Mouse (Mus musculus): Measurements from ENCODE around the gene Ackr2. TPM values are rescaled to one million over a fixed set of nuclear protein-coding genes. Genes with fewer than 3 reads are reported as not detected.

The Ackr2 gene
- polyA plus RNA-seq, 1 experiment from 2014 or later = 0.88 TPM

DNA sequence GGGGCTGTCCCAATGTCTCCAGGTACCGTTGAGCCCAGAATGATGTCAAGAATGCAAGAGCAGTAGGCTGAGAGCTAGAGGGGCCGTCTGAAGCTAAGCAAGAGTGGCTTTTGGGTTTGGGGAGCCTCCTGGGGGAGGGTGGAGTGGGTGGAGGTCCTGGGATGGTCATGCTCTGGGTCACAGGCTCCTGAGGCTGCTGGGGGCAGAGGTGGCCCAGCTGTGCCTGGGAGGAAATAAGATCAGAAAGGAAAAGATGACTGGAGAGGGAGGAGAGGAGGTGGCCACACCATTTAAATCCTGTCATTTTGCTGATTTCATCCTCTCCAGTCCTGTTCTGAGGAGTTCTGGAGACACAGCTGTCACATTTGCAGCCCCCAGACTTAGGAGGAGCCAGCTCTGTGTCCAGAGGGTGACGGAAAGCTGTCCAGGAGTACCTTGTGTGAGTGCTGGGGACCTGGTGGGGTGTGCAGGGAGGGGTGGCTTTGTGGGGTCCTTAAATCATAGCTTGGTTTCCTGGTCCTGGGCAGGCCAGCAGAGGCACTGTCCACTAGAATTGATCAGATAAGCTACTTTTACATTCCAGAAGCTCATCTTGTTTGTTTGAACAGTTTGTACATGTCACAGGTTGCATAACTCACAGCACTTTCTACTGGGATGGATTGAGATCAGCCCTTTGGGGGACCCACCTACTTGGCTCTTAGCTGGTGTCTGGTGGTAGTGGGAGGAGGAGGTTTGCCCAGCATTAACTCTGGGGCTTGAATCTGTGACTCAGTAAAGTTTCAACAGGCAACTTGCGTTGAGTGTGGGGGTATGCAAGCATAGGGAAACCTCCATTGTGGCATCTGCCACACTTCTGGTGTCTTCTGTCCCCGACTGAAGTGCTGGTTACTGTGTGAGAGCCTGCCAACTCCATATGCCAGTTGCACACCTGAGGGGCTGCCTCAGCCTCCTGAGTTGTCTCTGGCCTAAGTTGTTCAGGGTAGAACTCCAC is 3.9 kb downstream of the Ackr2 start:
- Histone ChIP-seq H3K27me3 (ENCODE audit: insufficient read depth, low read length) (no peaks in the 10 kb centered on the region), H3K9me3 (ENCODE audit: low read depth, low read length) (no peaks in the 10 kb centered on the region), H3K27ac (ENCODE audit: low read depth) (no peak overlapping the region), H3K4me3 (ENCODE audit: low read depth, low read length) (no peak overlapping the region), H3K4me1 (ENCODE audit: insufficient read depth) (no peaks in the 10 kb centered on the region), H3K4me2 (no peak overlapping the region), H3K36me3 (ENCODE audit: insufficient read depth) (no peaks in the 10 kb centered on the region), H3K9ac (no peak overlapping the region)
- DNase-seq (no peak), ATAC-seq (ENCODE audit: insufficient read depth) (no peak)
- no peak for TF ChIP-seq CTCF (IDR thresholded peaks at IDR 0.05; ENCODE audit: low read depth)
- 55% methylated on average over 5 of the region's 5 CpGs for WGBS

- TF ChIP-seq CTCF (IDR thresholded peaks at IDR 0.05; ENCODE audit: low read depth) = no peak
- Histone ChIP-seq H3K9me3 (ENCODE audit: low read depth, low read length) (no peaks in the 10 kb centered on the region), H3K36me3 (ENCODE audit: insufficient read depth) (no peaks in the 10 kb centered on the region), H3K4me2 (no peak overlapping the region), H3K4me1 (ENCODE audit: insufficient read depth) (no peaks in the 10 kb centered on the region), H3K4me3 (ENCODE audit: low read depth, low read length) (no peak overlapping the region), H3K27ac (ENCODE audit: low read depth) (no peak overlapping the region), H3K27me3 (ENCODE audit: insufficient read depth, low read length) (no peaks in the 10 kb centered on the region), H3K9ac (no peak overlapping the region)
- ATAC-seq (ENCODE audit: insufficient read depth) = no peak
- 68% methylated on average over 8 of the region's 8 CpGs for WGBS
- DNase-seq = no peak
Measured at GRCm38 (mm10) chr9:121903476-121904305, 5.5 kb downstream of the Ackr2 start.

- no peak overlapping the region for H3K9ac ChIP-seq
- H3K36me3 ChIP-seq (ENCODE audit: insufficient read depth) = no peaks in the 10 kb centered on the region
- WGBS = 74% methylated on average over 4 of the region's 4 CpGs
- H3K4me1 ChIP-seq (ENCODE audit: insufficient read depth) = no peaks in the 10 kb centered on the region
- no peaks in the 10 kb centered on the region for H3K27me3 ChIP-seq (ENCODE audit: insufficient read depth, low read length)
- ATAC-seq (ENCODE audit: insufficient read depth) (no peak), DNase-seq (no peak)
- H3K27ac ChIP-seq (ENCODE audit: low read depth) = no peak overlapping the region
- H3K4me2 ChIP-seq = no peak overlapping the region
- no peak overlapping the region for H3K4me3 ChIP-seq (ENCODE audit: low read depth, low read length)
- H3K9me3 ChIP-seq (ENCODE audit: low read depth, low read length) = no peaks in the 10 kb centered on the region
- TF ChIP-seq CTCF (IDR thresholded peaks at IDR 0.05; ENCODE audit: low read depth) = no peak
Measured at GRCm38 (mm10) chr9:121904319-121904718, 6.2 kb downstream of the Ackr2 start.

DNA sequence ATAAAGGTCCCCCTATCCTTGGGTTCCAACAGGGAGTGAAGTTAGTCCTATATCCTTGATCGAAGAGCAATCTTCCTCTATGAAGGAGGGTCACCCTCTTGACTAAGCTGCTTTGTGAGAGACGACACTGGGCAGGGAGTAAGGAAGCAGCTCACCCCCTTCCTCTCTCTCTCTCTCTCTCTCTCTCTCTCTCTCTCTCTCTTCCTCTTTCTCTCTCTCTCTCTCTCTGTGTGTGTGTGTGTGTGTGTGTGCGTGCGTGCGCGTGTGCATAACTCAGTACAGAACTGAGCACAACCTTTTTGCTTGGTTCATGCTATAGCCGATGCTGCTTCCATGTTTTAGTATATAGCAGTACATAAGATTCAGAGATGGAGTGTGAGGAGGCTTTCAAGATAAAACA is 6.8 kb downstream of the Ackr2 start:
- Histone ChIP-seq H3K4me3 (ENCODE audit: low read depth, low read length) (no peak overlapping the region), H3K27me3 (ENCODE audit: insufficient read depth, low read length) (no peaks in the 10 kb centered on the region), H3K27ac (ENCODE audit: low read depth) (no peak overlapping the region), H3K36me3 (ENCODE audit: insufficient read depth) (no peaks in the 10 kb centered on the region), H3K9ac (no peak overlapping the region), H3K4me1 (ENCODE audit: insufficient read depth) (no peaks in the 10 kb centered on the region), H3K4me2 (no peak overlapping the region), H3K9me3 (ENCODE audit: low read depth, low read length) (no peaks in the 10 kb centered on the region)
- ATAC-seq (ENCODE audit: insufficient read depth) = no peak
- 85% methylated on average over 7 of the region's 7 CpGs for WGBS
- TF ChIP-seq CTCF (IDR thresholded peaks at IDR 0.05; ENCODE audit: low read depth) = no peak
- no peak for DNase-seq

DNA sequence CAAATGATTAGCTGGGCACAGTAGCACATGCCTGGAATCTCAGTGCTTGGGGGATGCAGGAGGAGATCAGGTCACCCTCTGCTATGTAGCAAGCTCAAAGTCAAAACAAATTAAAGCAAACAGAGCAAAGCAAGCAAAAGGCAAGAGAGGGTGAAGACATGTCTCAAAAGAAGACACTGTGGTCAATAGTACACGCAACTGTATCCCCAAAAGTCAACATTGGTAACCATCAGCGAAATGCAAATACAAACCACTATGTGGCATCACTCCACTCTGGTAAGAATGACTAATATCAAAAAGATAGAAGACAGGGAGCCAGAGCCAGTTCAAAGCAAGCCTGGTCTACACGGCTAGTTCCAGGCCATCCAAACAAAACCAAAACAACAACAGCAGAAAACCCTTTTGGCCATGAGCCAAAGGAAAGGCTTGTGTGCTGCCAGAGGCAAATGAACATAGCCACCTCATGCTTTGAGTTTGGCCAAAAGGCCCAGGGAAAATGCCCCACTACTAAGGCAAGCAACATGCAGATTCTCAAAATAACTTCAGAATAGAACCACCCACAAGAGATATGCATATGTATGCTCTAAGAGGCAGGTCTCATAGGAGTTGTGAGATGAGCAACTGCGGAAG is 7.5 kb downstream of the Ackr2 start:
- Histone ChIP-seq H3K27ac (ENCODE audit: low read depth) (no peak overlapping the region), H3K36me3 (ENCODE audit: insufficient read depth) (no peaks in the 10 kb centered on the region), H3K9ac (no peak overlapping the region), H3K9me3 (ENCODE audit: low read depth, low read length) (no peaks in the 10 kb centered on the region), H3K4me1 (ENCODE audit: insufficient read depth) (no peaks in the 10 kb centered on the region), H3K27me3 (ENCODE audit: insufficient read depth, low read length) (no peaks in the 10 kb centered on the region), H3K4me3 (ENCODE audit: low read depth, low read length) (no peak overlapping the region), H3K4me2 (no peak overlapping the region)
- no peak for DNase-seq
- WGBS = 67% methylated on average over 4 of the region's 4 CpGs
- ATAC-seq (ENCODE audit: insufficient read depth) = no peak
- TF ChIP-seq CTCF (IDR thresholded peaks at IDR 0.05; ENCODE audit: low read depth) = no peak

- H3K4me2 ChIP-seq = no peak overlapping the region
- ATAC-seq (ENCODE audit: insufficient read depth) (no peak), DNase-seq (no peak)
- H3K9me3 ChIP-seq (ENCODE audit: low read depth, low read length) = no peaks in the 10 kb centered on the region
- H3K27me3 ChIP-seq (ENCODE audit: insufficient read depth, low read length) = no peaks in the 10 kb centered on the region
- TF ChIP-seq CTCF (IDR thresholded peaks at IDR 0.05; ENCODE audit: low read depth) = no peak
- no peaks in the 10 kb centered on the region for H3K36me3 ChIP-seq (ENCODE audit: insufficient read depth)
- no peak overlapping the region for H3K4me3 ChIP-seq (ENCODE audit: low read depth, low read length)
- H3K9ac ChIP-seq = no peak overlapping the region
- H3K27ac ChIP-seq (ENCODE audit: low read depth) = no peak overlapping the region
- 78% methylated on average over 5 of the region's 5 CpGs for WGBS
- H3K4me1 ChIP-seq (ENCODE audit: insufficient read depth) = no peaks in the 10 kb centered on the region
Measured at GRCm38 (mm10) chr9:121906456-121906855, 8.3 kb downstream of the Ackr2 start.
